Mouse (Mus musculus) megakaryocyte, embryonic 14.5 days (primary cell): ENCODE measurements around the gene Tmem167b. TPM values are rescaled to one million over a fixed set of nuclear protein-coding genes. Genes with fewer than 3 reads are reported as not detected.
"Not testable (repeated sequence)": the region's sequence is repeated elsewhere in the genome, so short reads cannot be mapped to it uniquely, and the experiment has no call there.

ENCODE experiments used
- H3K27me3 ChIP-seq: replicated peaks from 2 replicates; pipeline ENCODE3; 2012; ENCODE audit warnings: inconsistent platforms
- H3K36me3 ChIP-seq: replicated peaks from 2 replicates; pipeline ENCODE3; 2012; ENCODE audit warnings: low read length, inconsistent platforms, mixed read lengths
- H3K4me1 ChIP-seq: 2 replicates; pipeline ENCODE4 v1.6.1; 2012; ENCODE audit warnings: inconsistent platforms
- H3K4me3 ChIP-seq: replicated peaks from 2 replicates; pipeline ENCODE3; 2012; ENCODE audit warnings: moderate library complexity, mild to moderate bottlenecking, inconsistent platforms
- H3K9me3 ChIP-seq: 2 replicates; pipeline ENCODE4 v1.6.1; 2012; ENCODE audit warnings: inconsistent platforms
- FLI1 ChIP-seq: IDR thresholded peaks from 2 replicates; pipeline ENCODE4 v1.6.1; 2012; ENCODE audit warnings: low read length, inconsistent platforms, mixed read lengths
- GATA1 ChIP-seq: IDR thresholded peaks from 3 replicates; pipeline ENCODE4 v1.6.1; 2012; ENCODE audit warnings: mixed read lengths, low read length, inconsistent platforms, borderline replicate concordance
- polyA plus RNA-seq: library from polyadenylated mRNA; stranded (reverse); fragments of >175 nt; gene quantifications from 2 replicates; pipeline ENCODE4 v1.2.3, GENCODE M21; 2012; ENCODE audit warnings: low replicate concordance; ENCODE audit not compliant: insufficient read depth

Tmem167b gene
- polyA plus RNA-seq, 1 experiment: 2.1 TPM

- H3K36me3 ChIP-seq: peaks cover 14% of the 10 kb centered on the region
- TF ChIP-seq FLI1: no peak
- no peak for TF ChIP-seq GATA1
- H3K4me1 ChIP-seq: peaks cover 49% of the 10 kb centered on the region
- H3K27me3 ChIP-seq: no peaks in the 10 kb centered on the region
- H3K9me3 ChIP-seq: 0 out of 2 replicates have a peak, but pooled peaks cover 2% of the 10 kb centered on the region
- H3K4me3 ChIP-seq: peak overlapping the region; percentile 93
Measured at GRCm38 (mm10) chr3:108570813-108571212, 8.5 kb upstream of the Tmem167b start.

DNA sequence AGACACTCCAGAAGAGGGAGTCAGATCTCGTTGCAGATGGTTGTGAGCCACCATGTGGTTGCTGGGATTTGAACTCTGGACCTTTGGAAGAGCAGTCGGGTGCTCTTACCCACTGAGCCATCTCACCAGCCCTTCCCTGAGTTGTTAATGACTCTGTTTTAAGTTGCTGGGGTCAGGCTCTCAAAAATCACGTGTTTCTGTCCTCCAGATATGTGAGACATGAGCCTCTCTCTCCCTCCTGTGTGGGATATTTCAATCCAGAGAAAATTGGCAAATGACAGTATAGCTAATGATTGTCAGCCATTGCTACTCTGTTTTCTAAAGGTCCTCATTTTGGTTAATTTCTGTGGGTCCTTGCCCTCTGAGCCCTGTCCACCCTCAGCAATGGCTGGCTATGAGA is 7.4 kb upstream of the Tmem167b start:
- not testable (repeated sequence) for H3K27me3 ChIP-seq, H3K36me3 ChIP-seq, H3K9me3 ChIP-seq, H3K4me3 ChIP-seq
- H3K4me1 ChIP-seq: peaks cover 45% of the 10 kb centered on the region

GRCm38 (mm10) chr3:108567990-108568877 is 6.0 kb upstream of the Tmem167b start:
- Histone ChIP-seq H3K4me3 (peak overlapping the region; percentile 3), H3K36me3 (no peaks in the 10 kb centered on the region), H3K4me1 (peaks cover 49% of the 10 kb centered on the region), H3K27me3 (no peaks in the 10 kb centered on the region), H3K9me3 (0 out of 2 replicates have a peak, but pooled peaks cover 2% of the 10 kb centered on the region)
- TF ChIP-seq FLI1 (no peak), GATA1 (no peak)

GRCm38 (mm10) chr3:108563309-108563708 is 1.0 kb upstream of the Tmem167b start:
- peaks cover 43% of the 10 kb centered on the region for H3K4me1 ChIP-seq
- H3K9me3 ChIP-seq: 0 out of 2 replicates have a peak, but pooled peaks cover 2% of the 10 kb centered on the region
- peak overlapping the region; percentile 95 for H3K4me3 ChIP-seq
- TF ChIP-seq GATA1: no peak
- no peak for TF ChIP-seq FLI1
- peaks cover 25% of the 10 kb centered on the region for H3K36me3 ChIP-seq
- no peaks in the 10 kb centered on the region for H3K27me3 ChIP-seq

- no peak for TF ChIP-seq FLI1
- no peak for TF ChIP-seq GATA1
- no peaks in the 10 kb centered on the region for H3K27me3 ChIP-seq
- H3K36me3 ChIP-seq: peaks cover 30% of the 10 kb centered on the region
- H3K9me3 ChIP-seq: 0 out of 2 replicates have a peak, but pooled peaks cover 2% of the 10 kb centered on the region
- peaks cover 38% of the 10 kb centered on the region for H3K4me1 ChIP-seq
- H3K4me3 ChIP-seq: peak overlapping the region; percentile 95
Measured at GRCm38 (mm10) chr3:108562777-108563271, 558 bp upstream of the Tmem167b start.

DNA sequence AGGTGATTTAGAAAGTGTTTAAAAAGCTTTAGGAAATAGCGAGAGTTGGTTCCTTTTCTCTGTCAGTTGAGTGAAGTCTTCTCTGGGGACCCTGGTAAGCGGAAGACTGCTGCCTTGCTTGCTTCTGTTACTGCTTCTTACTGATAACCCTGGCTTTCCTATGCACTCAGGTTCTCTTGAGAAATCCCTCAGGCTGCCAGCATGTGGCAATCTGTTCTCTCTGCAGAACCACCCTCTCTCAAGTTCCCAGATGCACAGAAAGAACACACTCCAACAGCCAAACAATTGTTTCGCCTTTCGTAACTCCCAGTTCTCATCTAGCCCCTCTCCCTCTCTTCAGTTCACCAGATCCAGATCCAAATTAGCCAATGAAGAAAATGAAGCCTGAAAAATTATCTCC is 4.4 kb downstream of the Tmem167b start:
- Histone ChIP-seq H3K27me3 (no peaks in the 10 kb centered on the region), H3K4me1 (peaks cover 25% of the 10 kb centered on the region), H3K9me3 (no peaks in the 10 kb centered on the region), H3K4me3 (no peak overlapping the region), H3K36me3 (peaks cover 50% of the 10 kb centered on the region)
- no peak for TF ChIP-seq FLI1
- TF ChIP-seq GATA1: no peak

DNA sequence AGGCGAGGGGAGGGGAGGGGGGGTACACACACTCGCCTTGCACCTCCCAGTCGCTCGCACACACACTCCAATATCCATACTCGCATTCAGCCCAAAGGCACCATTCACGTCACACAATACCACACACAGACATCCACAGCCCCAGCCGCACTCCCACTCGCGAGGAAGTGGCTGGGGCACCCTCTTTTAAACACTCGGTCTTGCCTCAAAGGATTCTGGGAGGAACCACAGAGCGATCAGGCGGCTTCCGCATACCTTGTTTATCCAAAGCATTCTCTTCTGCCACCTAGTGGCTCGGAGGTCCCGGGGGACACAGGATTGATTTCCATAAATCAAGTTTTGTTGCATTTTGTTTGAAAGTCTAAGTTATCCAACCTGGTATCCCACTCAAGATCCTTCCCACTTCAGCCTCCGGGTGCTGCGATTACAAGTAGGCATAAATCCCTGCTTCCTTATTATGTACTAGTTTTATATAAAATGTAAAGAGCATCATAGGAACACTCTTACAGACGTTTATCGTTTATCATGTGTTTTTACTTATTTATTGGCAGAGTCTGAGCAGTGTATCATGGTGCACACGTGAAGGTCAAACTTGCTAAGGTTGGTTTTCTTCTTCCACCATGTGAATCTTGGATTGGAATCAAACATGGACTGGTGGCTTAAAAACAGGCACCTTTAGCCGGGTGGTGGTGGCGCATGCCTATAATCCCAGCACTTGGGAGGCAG is 7.5 kb downstream of the Tmem167b start:
- Histone ChIP-seq H3K27me3 (peaks cover 7% of the 10 kb centered on the region), H3K4me1 (peaks cover 6% of the 10 kb centered on the region), H3K4me3 (peak overlapping the region; percentile 100), H3K9me3 (no peaks in the 10 kb centered on the region), H3K36me3 (peaks cover 39% of the 10 kb centered on the region)
- TF ChIP-seq FLI1 (0 out of 2 replicates have a peak, but pooled peaks have one; percentile 21), GATA1 (no peak)

- Histone ChIP-seq H3K27me3 (peaks cover 7% of the 10 kb centered on the region), H3K36me3 (peaks cover 33% of the 10 kb centered on the region), H3K9me3 (peaks cover 6% of the 10 kb centered on the region; the same call in 1 of the 2 replicates), H3K4me3 (peak overlapping the region; percentile 100), H3K4me1 (peaks cover 6% of the 10 kb centered on the region)
- no peak for TF ChIP-seq FLI1
- TF ChIP-seq GATA1: no peak
Measured at GRCm38 (mm10) chr3:108554111-108554561, 8.1 kb downstream of the Tmem167b start.

DNA sequence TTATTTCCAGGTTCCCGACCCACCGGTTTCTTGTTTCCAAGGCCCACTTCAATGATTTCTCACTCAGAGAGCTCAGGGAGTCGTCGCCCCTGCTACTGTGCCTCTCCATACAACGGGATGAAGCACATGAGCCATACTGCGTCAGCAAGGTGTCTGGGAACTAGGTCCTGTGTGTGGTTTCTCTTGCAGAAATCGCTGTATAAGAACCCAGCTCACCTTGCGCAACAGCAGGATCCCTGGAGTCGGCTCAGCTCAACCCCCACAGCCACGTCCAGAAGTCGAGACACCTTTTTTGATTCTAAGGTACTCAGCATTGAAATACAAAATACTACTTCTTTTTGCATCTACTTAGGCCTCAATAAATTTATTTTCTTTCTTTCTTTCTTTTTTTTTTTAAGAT is 20.0 kb downstream of the Tmem167b start:
- TF ChIP-seq FLI1 (no peak), GATA1 (no peak)
- Histone ChIP-seq H3K4me1 (peaks cover 6% of the 10 kb centered on the region), H3K27me3 (peaks cover 31% of the 10 kb centered on the region), H3K4me3 (no peak overlapping the region), H3K36me3 (no peaks in the 10 kb centered on the region), H3K9me3 (peaks cover 7% of the 10 kb centered on the region)

DNA sequence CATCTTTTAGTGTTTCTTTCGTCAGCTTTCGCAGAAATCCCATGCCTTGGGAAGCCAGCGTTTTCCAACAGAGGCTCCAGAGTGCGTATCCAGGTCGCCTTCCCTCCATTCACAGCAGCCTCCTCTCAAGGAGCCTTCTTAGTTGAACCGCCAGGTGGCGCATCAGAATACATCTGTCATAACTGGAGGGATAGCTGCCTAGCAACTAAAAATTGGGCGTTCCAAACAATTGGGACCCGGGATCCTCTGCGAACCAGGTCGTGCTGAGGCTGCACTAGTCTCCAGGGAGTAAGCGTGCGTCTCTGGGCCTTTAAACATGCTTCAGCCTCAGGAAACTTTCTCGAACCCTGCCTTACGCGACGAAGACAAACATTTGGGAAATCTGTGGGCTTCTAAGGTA is 25.0 kb downstream of the Tmem167b start:
- peaks cover 53% of the 10 kb centered on the region for H3K27me3 ChIP-seq
- H3K4me1 ChIP-seq: peaks cover 19% of the 10 kb centered on the region
- peak overlapping the region; percentile 83 for H3K4me3 ChIP-seq
- H3K9me3 ChIP-seq: no peaks in the 10 kb centered on the region
- no peak for TF ChIP-seq GATA1
- TF ChIP-seq FLI1: no peak
- H3K36me3 ChIP-seq: no peaks in the 10 kb centered on the region
